Mouse (Mus musculus) ES-Bruce4 (cell line): ENCODE data around the gene Sik1. TPM values are rescaled to one million over a fixed set of nuclear protein-coding genes. Genes with fewer than 3 reads are reported as not detected.

ENCODE experiments used
- H3K27ac ChIP-seq: 2 replicates; pipeline ENCODE4 v1.5.1; 2012; ENCODE audit warnings: low read length, inconsistent platforms; ENCODE audit not compliant: insufficient read depth
- H3K27me3 ChIP-seq: 2 replicates; pipeline ENCODE4 v1.6.1; 2012; ENCODE audit warnings: mild to moderate bottlenecking, low read length, inconsistent platforms; ENCODE audit not compliant: control insufficient read depth, poor library complexity, insufficient read depth, severe bottlenecking
- H3K36me3 ChIP-seq: 2 replicates; pipeline ENCODE4 v1.6.1; 2012; ENCODE audit warnings: inconsistent platforms, mild to moderate bottlenecking, low read length, moderate library complexity; ENCODE audit not compliant: control insufficient read depth, poor library complexity, insufficient read depth, severe bottlenecking
- H3K4me1 ChIP-seq: one replicate; pipeline ENCODE4 v1.8.1; 2011; ENCODE audit warnings: low read length; ENCODE audit not compliant: control insufficient read depth, insufficient read depth
- H3K4me3 ChIP-seq: 2 replicates; pipeline ENCODE4 v1.5.1; 2011; ENCODE audit warnings: low read depth, mild to moderate bottlenecking, low read length
- H3K9ac ChIP-seq: 2 replicates; pipeline ENCODE4 v1.6.1; 2012; ENCODE audit warnings: low read depth, mild to moderate bottlenecking, inconsistent platforms; ENCODE audit not compliant: poor library complexity, severe bottlenecking
- H3K9me3 ChIP-seq: replicated peaks from 2 replicates; pipeline ENCODE4 v1.6.1; 2012; ENCODE audit warnings: mild to moderate bottlenecking, low read length, inconsistent platforms; ENCODE audit not compliant: control insufficient read depth, poor library complexity, insufficient read depth, severe bottlenecking
- CTCF ChIP-seq: IDR thresholded peaks from one replicate; pipeline ENCODE4 v1.8.1; 2011; ENCODE audit warnings: low read depth, low read length
- EP300 ChIP-seq: IDR thresholded peaks from 2 replicates; pipeline ENCODE4 v1.6.1; 2011; ENCODE audit warnings: low read depth, low read length; ENCODE audit not compliant: insufficient read depth
- POLR2A ChIP-seq: IDR thresholded peaks from one replicate; pipeline ENCODE4 v1.8.1; 2011; ENCODE audit warnings: low read length; ENCODE audit not compliant: insufficient read depth
- polyA plus RNA-seq: library from polyadenylated mRNA; stranded (reverse); fragments of >200 nt; gene quantifications from 2 replicates; pipeline ENCODE4 v1.2.4, GENCODE M21; 2011; ENCODE audit warnings: low read depth; ENCODE audit not compliant: missing spikeins, insufficient read depth, insufficient read length

The Sik1 gene
- polyA plus RNA-seq, 1 experiment: 45.1 TPM

DNA sequence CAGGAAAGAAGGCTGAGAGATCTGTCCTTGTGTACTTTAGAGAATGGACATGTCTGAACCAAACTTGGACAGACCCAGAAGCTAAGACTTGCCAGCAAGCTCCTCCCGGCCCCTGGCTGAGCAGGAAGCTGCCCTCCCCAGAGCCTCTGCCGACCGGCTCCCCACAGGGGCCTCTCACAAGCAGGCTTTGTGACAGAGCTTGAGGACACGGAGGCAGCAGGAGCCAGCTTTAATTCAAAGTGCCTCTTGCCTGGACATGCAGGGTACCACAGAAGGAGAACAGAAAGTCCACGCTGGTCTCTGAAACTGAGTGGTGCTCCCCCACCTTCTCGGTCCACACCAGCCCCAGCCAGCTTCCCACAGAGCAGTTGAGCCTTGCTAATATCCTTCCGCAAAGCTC lies 21.9 kb downstream of the Sik1 start:
- no peaks in the 10 kb centered on the region for H3K36me3 ChIP-seq
- 0 out of 2 replicates have a peak, but pooled peaks cover 4% of the 10 kb centered on the region for H3K9me3 ChIP-seq
- no peaks in the 10 kb centered on the region for H3K27me3 ChIP-seq
- no peak overlapping the region for H3K27ac ChIP-seq
- H3K4me1 ChIP-seq: peaks cover 15% of the 10 kb centered on the region
- TF ChIP-seq EP300 (no peak), CTCF (no peak), POLR2A (no peak)
- no peak overlapping the region for H3K9ac ChIP-seq
- H3K4me3 ChIP-seq: no peak overlapping the region

DNA sequence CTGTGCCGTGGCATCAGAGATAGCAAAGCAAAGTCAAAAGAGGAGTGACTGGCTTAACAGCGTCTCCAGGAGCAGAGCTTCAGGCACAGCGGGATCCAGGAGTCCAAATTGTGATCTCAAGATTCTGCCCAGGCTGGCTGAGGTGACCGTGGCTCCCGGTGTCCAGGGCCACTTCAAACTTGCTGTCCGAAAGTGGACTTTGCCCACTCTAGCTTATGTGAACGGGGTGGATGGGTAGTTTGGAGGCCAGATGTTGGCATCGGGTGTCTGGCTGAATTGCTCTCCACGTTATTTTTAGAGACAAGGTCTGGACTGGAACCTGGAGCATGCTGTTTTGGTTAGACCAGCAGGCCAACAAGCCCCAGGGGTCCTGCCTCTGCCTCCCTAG lies 23.0 kb downstream of the Sik1 start:
- Histone ChIP-seq H3K9me3 (0 out of 2 replicates have a peak, but pooled peaks cover 4% of the 10 kb centered on the region), H3K27me3 (no peaks in the 10 kb centered on the region), H3K4me1 (peaks cover 17% of the 10 kb centered on the region), H3K9ac (no peak overlapping the region), H3K27ac (no peak overlapping the region), H3K36me3 (no peaks in the 10 kb centered on the region), H3K4me3 (no peak overlapping the region)
- no peak for TF ChIP-seq POLR2A
- no peak for TF ChIP-seq EP300
- TF ChIP-seq CTCF: no peak

DNA sequence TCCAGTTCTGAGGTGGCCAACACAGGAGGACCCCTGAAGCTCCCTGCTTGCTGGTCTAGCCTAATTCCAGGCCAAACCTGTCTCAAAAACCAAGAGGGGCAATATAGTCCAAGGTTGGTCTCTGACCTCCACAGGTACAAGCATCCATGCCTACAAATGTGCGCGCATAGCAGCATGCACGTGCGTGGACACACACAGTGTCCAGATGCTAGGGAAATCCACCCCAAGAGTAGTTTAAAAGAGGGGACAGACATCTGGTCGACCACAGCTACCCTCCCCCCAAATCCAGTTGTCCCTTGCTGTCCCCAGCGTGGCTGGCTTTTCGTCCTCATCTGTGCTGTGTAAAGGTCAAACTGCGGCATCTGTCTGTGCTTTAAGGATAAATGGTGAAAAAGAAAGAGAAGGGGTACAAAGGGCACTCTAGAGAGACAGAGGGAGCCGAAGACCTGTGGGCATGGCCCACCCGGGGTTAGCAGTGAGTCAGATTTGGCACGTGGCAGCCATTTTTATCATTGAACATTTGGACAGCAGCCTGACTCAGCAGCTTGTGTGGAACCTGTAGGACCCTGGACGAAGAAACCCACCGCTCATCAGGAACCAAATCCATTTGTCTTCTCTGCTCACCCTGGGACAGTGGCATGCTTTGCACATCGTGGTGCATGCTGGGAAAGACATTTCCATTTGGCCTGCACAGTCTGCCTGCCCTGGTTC lies 23.6 kb downstream of the Sik1 start:
- 0 out of 2 replicates have a peak, but pooled peaks cover 4% of the 10 kb centered on the region for H3K9me3 ChIP-seq
- no peaks in the 10 kb centered on the region for H3K36me3 ChIP-seq
- TF ChIP-seq POLR2A (no peak), CTCF (no peak), EP300 (no peak)
- H3K4me1 ChIP-seq: peaks cover 19% of the 10 kb centered on the region
- no peak overlapping the region for H3K4me3 ChIP-seq
- H3K27ac ChIP-seq: no peak overlapping the region
- H3K27me3 ChIP-seq: no peaks in the 10 kb centered on the region
- H3K9ac ChIP-seq: no peak overlapping the region

DNA sequence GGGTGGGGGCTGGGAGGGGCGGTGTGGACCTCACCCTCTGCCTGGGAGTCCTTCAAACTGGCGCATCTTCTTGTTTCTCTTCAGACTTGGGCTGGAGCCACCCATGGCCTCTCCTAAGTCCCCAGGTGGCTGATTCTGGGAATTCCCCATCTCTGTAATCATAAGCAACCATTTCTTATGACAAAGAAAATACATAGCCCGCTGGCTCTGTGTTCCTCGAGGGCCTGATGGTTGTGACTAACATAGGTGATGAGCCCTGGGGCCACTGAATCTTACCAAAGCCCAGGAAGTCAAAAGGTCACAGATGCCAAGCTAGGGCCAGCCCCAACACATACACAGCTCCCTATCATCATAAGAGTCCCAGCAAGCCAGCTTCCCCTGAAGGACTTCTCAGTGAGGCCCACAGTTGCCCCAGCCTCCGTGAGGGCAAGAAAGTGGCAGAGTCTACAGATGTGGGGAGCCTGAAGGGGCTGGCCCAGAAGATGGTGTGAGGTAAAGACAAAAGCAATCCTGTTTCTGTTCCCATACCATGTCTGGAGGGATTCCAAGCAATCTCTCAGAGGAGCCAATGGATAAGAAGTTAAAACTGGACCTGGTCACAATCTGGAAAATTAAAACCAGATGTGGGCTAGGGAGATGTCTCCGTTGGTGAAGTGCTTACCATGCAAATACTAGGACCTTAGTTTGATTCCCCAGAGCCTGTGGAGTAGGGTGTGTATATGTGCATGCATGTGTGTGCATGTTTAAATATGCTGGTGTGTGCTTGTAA lies 24.3 kb downstream of the Sik1 start:
- Histone ChIP-seq H3K36me3 (no peaks in the 10 kb centered on the region), H3K27ac (no peak overlapping the region), H3K27me3 (no peaks in the 10 kb centered on the region), H3K9me3 (0 out of 2 replicates have a peak, but pooled peaks cover 4% of the 10 kb centered on the region), H3K9ac (no peak overlapping the region), H3K4me1 (peaks cover 23% of the 10 kb centered on the region), H3K4me3 (no peak overlapping the region)
- no peak for TF ChIP-seq POLR2A
- no peak for TF ChIP-seq CTCF
- no peak for TF ChIP-seq EP300

DNA sequence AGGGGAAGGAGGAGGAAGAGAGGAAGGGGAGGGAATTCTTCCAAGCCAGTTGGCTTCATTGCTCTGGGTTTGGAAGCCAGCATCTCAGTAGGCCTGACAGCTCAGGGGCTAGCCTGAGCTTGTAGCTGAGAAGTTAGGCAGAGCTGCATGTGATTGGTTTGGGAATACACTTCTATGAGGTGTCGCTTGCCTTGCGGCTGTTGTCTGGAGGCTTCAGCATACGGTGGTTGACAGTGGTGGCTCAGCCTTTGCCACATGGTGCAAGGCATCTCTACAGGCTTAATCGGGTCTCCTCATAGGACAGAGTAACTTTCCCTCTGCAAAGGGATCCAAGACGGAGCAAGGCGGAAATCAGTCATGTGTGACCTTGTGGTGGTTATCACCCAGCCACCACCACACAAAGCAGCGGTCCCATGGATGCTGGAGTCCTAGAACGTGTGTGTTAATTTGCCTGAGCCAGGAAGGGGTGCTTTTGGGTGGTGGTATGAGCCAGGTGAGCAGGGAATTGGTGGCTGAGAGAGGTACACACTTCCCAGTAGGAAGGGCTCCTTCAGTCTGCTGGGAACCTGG lies 25.0 kb downstream of the Sik1 start:
- no peaks in the 10 kb centered on the region for H3K36me3 ChIP-seq
- TF ChIP-seq EP300: no peak
- no peak for TF ChIP-seq CTCF
- TF ChIP-seq POLR2A: no peak
- no peak overlapping the region for H3K4me3 ChIP-seq
- no peaks in the 10 kb centered on the region for H3K27me3 ChIP-seq
- no peak overlapping the region for H3K27ac ChIP-seq
- H3K4me1 ChIP-seq: peaks cover 23% of the 10 kb centered on the region
- 0 out of 2 replicates have a peak, but pooled peaks cover under 1% of the 10 kb centered on the region for H3K9me3 ChIP-seq
- no peak overlapping the region for H3K9ac ChIP-seq

DNA sequence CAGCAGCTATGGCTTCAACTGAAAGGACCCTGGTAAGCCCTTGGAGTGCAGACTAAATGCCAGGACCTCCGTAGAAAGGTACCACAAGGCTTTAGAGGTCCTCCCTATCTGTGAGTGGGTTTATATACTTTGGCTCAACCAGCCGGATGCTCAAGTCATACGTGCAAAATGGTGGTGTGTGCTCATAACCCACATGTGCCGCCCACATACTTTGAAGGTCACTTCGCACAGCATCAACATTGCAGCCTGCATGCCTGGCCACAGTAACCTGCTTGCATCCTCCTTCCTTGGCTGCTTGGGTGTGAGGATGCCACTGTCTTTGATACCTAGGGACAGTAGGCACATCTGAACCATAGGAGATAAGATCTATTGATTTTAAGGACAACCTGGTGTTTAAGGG lies 26.7 kb downstream of the Sik1 start:
- no peaks in the 10 kb centered on the region for H3K27me3 ChIP-seq
- no peak overlapping the region for H3K9ac ChIP-seq
- TF ChIP-seq CTCF (no peak), POLR2A (no peak), EP300 (no peak)
- no peaks in the 10 kb centered on the region for H3K9me3 ChIP-seq
- H3K4me1 ChIP-seq: peaks cover 22% of the 10 kb centered on the region
- no peak overlapping the region for H3K4me3 ChIP-seq
- no peaks in the 10 kb centered on the region for H3K36me3 ChIP-seq
- no peak overlapping the region for H3K27ac ChIP-seq
